Mouse (Mus musculus) G1E (cell line): ENCODE results near the gene Lrmda.

Experiments
- CTCF ChIP-seq: IDR thresholded peaks from 2 replicates; pipeline ENCODE4 v1.5.1; 2012; ENCODE audit warnings: low read depth, low read length, inconsistent platforms, mixed read lengths
- GATA1 ChIP-seq: IDR thresholded peaks from 2 replicates; pipeline ENCODE4 v1.6.1; 2012; ENCODE audit warnings: borderline replicate concordance, low read length, inconsistent platforms, mixed read lengths
- POLR2AphosphoS5 ChIP-seq: IDR thresholded peaks from 2 replicates; pipeline ENCODE4 v1.6.1; 2012; ENCODE audit warnings: low read depth, low read length, inconsistent platforms; ENCODE audit not compliant: insufficient replicate concordance
- TAL1 ChIP-seq: conservative IDR thresholded peaks from 2 replicates; pipeline ENCODE4 v1.6.1; 2012; ENCODE audit warnings: low read depth, low read length, inconsistent platforms, mixed read lengths

GRCm38 (mm10) chr14:22587958-22588296 is 568.4 kb downstream of the Lrmda start:
- no peak for TF ChIP-seq CTCF
- TF ChIP-seq POLR2AphosphoS5 = no peak
- no peak for TF ChIP-seq GATA1
- TF ChIP-seq TAL1 = no peak
